Mouse (Mus musculus) lung, embryonic 15.5 days (tissue): ENCODE results near the gene Cdk20. TPM values are rescaled to one million over a fixed set of nuclear protein-coding genes. Genes with fewer than 3 reads are reported as not detected.
A peak's percentile ranks its signal among the peaks of the same experiment; 100 is the strongest.

Source experiments
- ATAC-seq: fragments of 200-750 bp; cut with Nextera tagmentation; 2 replicates; pipeline ENCODE4 v1.8.0; 2017; ENCODE audit warnings: moderate number of reproducible peaks, borderline replicate concordance; ENCODE audit not compliant: low FRiP score, low TSS enrichment; ENCODE audit errors: extremely low read depth
- H3K27ac ChIP-seq: fragments of 300-500 bp; sonication (generic); 2 replicates; pipeline ENCODE4 v1.5.1; 2015; ENCODE audit warnings: moderate library complexity, mild to moderate bottlenecking, inconsistent platforms
- H3K27me3 ChIP-seq: fragments of 300-500 bp; sonication (generic); 2 replicates; pipeline ENCODE4 v1.6.1; 2015; ENCODE audit warnings: inconsistent platforms
- H3K36me3 ChIP-seq: fragments of 300-500 bp; sonication (generic); 2 replicates; pipeline ENCODE4 v1.6.1; 2015; ENCODE audit warnings: inconsistent platforms
- H3K4me1 ChIP-seq: fragments of 300-500 bp; sonication (generic); 2 replicates; pipeline ENCODE4 v1.6.1; 2015; ENCODE audit warnings: inconsistent platforms
- H3K4me2 ChIP-seq: fragments of 300-500 bp; sonication (generic); 2 replicates; pipeline ENCODE4 v1.6.1; 2015; ENCODE audit warnings: inconsistent platforms, mild to moderate bottlenecking, moderate library complexity
- H3K4me3 ChIP-seq: fragments of 300-500 bp; sonication (generic); 2 replicates; pipeline ENCODE4 v1.5.1; 2015; ENCODE audit warnings: mild to moderate bottlenecking, inconsistent platforms
- H3K9ac ChIP-seq: fragments of 300-500 bp; sonication (generic); 2 replicates; pipeline ENCODE4 v1.6.1; 2015; ENCODE audit warnings: inconsistent platforms
- H3K9me3 ChIP-seq: fragments of 300-500 bp; sonication (generic); 2 replicates; pipeline ENCODE4 v1.6.1; 2016; ENCODE audit warnings: inconsistent platforms
- WGBS: fragments of 180-500 bp; shearing (Covaris S2); methylation state at CpG from one replicate; pipeline ENCODE4 v1.1.7; 2015; 5-methylcytosine and 5-hydroxymethylcytosine counted together
- polyA plus RNA-seq: library from polyadenylated mRNA; unstranded; fragments of >200 nt; fragmentation: Nextera tagmentation; extraction: Ambion mirVana; gene quantifications from 2 replicates; pipeline ENCODE4 v1.2.1, GENCODE M21; 2015

The Cdk20 gene
- polyA plus RNA-seq, result 8.4 and 11.1 TPM in 2 replicates

- Histone ChIP-seq H3K27me3 (no peaks in the 10 kb centered on the region), H3K9ac (peak within 1 kb of the TSS; percentile 51), H3K9me3 (no peaks in the 10 kb centered on the region), H3K27ac (peak within 1 kb of the TSS; percentile 86), H3K4me3 (peak within 1 kb of the TSS; percentile 64), H3K4me2 (peak within 1 kb of the TSS; percentile 84), H3K4me1 (peaks cover 12% of the 10 kb centered on the region), H3K36me3 (no peaks in the 10 kb centered on the region)
- ATAC-seq, result peak; percentile 99
- under 1% methylated on average over 57 of the region's 57 CpGs for WGBS
Measured at GRCm38 (mm10) chr13:64432017-64432995, at the start of gene Cdk20. Gene Cdk20 (plus strand): TSS chr13:64432314.

- Histone ChIP-seq H3K4me1 (no peaks in the 10 kb centered on the region), H3K27ac (no peak overlapping the region), H3K9me3 (no peaks in the 10 kb centered on the region), H3K9ac (no peak overlapping the region), H3K36me3 (no peaks in the 10 kb centered on the region), H3K27me3 (no peaks in the 10 kb centered on the region), H3K4me3 (no peak overlapping the region), H3K4me2 (no peak overlapping the region)
- 79% methylated on average over 3 of the region's 3 CpGs for WGBS
- no peak for ATAC-seq
Measured at GRCm38 (mm10) chr13:64384937-64385336, 47.2 kb upstream of the Cdk20 start.

GRCm38 (mm10) chr13:64386048-64386447, 46.1 kb upstream of the Cdk20 start:
- Histone ChIP-seq H3K36me3 (no peaks in the 10 kb centered on the region), H3K27ac (no peak overlapping the region), H3K9me3 (no peaks in the 10 kb centered on the region), H3K27me3 (no peaks in the 10 kb centered on the region), H3K4me1 (no peaks in the 10 kb centered on the region), H3K4me3 (no peak overlapping the region), H3K4me2 (no peak overlapping the region), H3K9ac (no peak overlapping the region)
- ATAC-seq, result no peak
- 33% methylated on average over 2 of the region's 2 CpGs for WGBS

- Histone ChIP-seq H3K4me1 (no peaks in the 10 kb centered on the region), H3K36me3 (no peaks in the 10 kb centered on the region), H3K27ac (no peak overlapping the region), H3K9ac (no peak overlapping the region), H3K9me3 (no peaks in the 10 kb centered on the region), H3K4me2 (no peak overlapping the region), H3K27me3 (no peaks in the 10 kb centered on the region), H3K4me3 (no peak overlapping the region)
- ATAC-seq, result no peak
- WGBS, result 71% methylated on average over 4 of the region's 4 CpGs
Measured at GRCm38 (mm10) chr13:64388415-64388814, 43.7 kb upstream of the Cdk20 start.

GRCm38 (mm10) chr13:64396979-64397378, 35.1 kb upstream of the Cdk20 start:
- H3K27ac ChIP-seq, result no peak overlapping the region
- H3K36me3 ChIP-seq, result no peaks in the 10 kb centered on the region
- H3K27me3 ChIP-seq, result no peaks in the 10 kb centered on the region
- no peak overlapping the region for H3K4me3 ChIP-seq
- peaks cover 4% of the 10 kb centered on the region for H3K4me1 ChIP-seq
- H3K4me2 ChIP-seq, result no peak overlapping the region
- no peaks in the 10 kb centered on the region for H3K9me3 ChIP-seq
- 50% methylated on average over 8 of the region's 8 CpGs for WGBS
- H3K9ac ChIP-seq, result no peak overlapping the region
- no peak for ATAC-seq

- no peak overlapping the region for H3K9ac ChIP-seq
- H3K36me3 ChIP-seq, result no peaks in the 10 kb centered on the region
- ATAC-seq, result no peak
- H3K27ac ChIP-seq, result no peak overlapping the region
- H3K4me2 ChIP-seq, result no peak overlapping the region
- 91% methylated on average over 1 of the region's 1 CpGs for WGBS
- H3K4me3 ChIP-seq, result no peak overlapping the region
- no peaks in the 10 kb centered on the region for H3K27me3 ChIP-seq
- no peaks in the 10 kb centered on the region for H3K9me3 ChIP-seq
- H3K4me1 ChIP-seq, result peaks cover 4% of the 10 kb centered on the region
Measured at GRCm38 (mm10) chr13:64398065-64398464, 34.0 kb upstream of the Cdk20 start.

- H3K9ac ChIP-seq, result no peak overlapping the region
- H3K4me1 ChIP-seq, result peaks cover 4% of the 10 kb centered on the region
- no peaks in the 10 kb centered on the region for H3K9me3 ChIP-seq
- H3K27me3 ChIP-seq, result no peaks in the 10 kb centered on the region
- WGBS, result 67% methylated on average over 3 of the region's 3 CpGs
- H3K4me2 ChIP-seq, result no peak overlapping the region
- no peak overlapping the region for H3K27ac ChIP-seq
- H3K4me3 ChIP-seq, result no peak overlapping the region
- ATAC-seq, result no peak
- H3K36me3 ChIP-seq, result no peaks in the 10 kb centered on the region
Measured at GRCm38 (mm10) chr13:64399906-64400305, 32.2 kb upstream of the Cdk20 start.

- H3K27me3 ChIP-seq, result no peaks in the 10 kb centered on the region
- 23% methylated on average over 7 of the region's 7 CpGs for WGBS
- H3K4me2 ChIP-seq, result peak overlapping the region; percentile 20; the same call in 1 of the 2 replicates
- no peaks in the 10 kb centered on the region for H3K9me3 ChIP-seq
- peak overlapping the region; percentile 29; the same call in 1 of the 2 replicates for H3K27ac ChIP-seq
- H3K4me1 ChIP-seq, result peaks cover 4% of the 10 kb centered on the region
- no peak overlapping the region for H3K9ac ChIP-seq
- ATAC-seq, result peak; percentile 59; the same call in 1 of the 2 replicates
- no peaks in the 10 kb centered on the region for H3K36me3 ChIP-seq
- H3K4me3 ChIP-seq, result no peak overlapping the region
Measured at GRCm38 (mm10) chr13:64400801-64401361, 31.2 kb upstream of the Cdk20 start.

GRCm38 (mm10) chr13:64402006-64402405, 30.1 kb upstream of the Cdk20 start:
- no peak overlapping the region for H3K9ac ChIP-seq
- WGBS, result 68% methylated on average over 3 of the region's 3 CpGs
- ATAC-seq, result no peak
- H3K4me3 ChIP-seq, result no peak overlapping the region
- peaks cover 4% of the 10 kb centered on the region for H3K4me1 ChIP-seq
- no peaks in the 10 kb centered on the region for H3K36me3 ChIP-seq
- H3K4me2 ChIP-seq, result no peak overlapping the region
- no peaks in the 10 kb centered on the region for H3K9me3 ChIP-seq
- no peak overlapping the region for H3K27ac ChIP-seq
- H3K27me3 ChIP-seq, result no peaks in the 10 kb centered on the region

GRCm38 (mm10) chr13:64402504-64402949, 29.6 kb upstream of the Cdk20 start:
- H3K27me3 ChIP-seq, result no peaks in the 10 kb centered on the region
- no peak for ATAC-seq
- 84% methylated on average over 10 of the region's 10 CpGs for WGBS
- no peak overlapping the region for H3K4me2 ChIP-seq
- no peaks in the 10 kb centered on the region for H3K36me3 ChIP-seq
- peaks cover 4% of the 10 kb centered on the region for H3K4me1 ChIP-seq
- H3K9me3 ChIP-seq, result no peaks in the 10 kb centered on the region
- H3K4me3 ChIP-seq, result no peak overlapping the region
- H3K27ac ChIP-seq, result no peak overlapping the region
- H3K9ac ChIP-seq, result no peak overlapping the region

- WGBS, result 86% methylated on average over 8 of the region's 8 CpGs
- H3K4me2 ChIP-seq, result no peak overlapping the region
- H3K4me1 ChIP-seq, result peaks cover 4% of the 10 kb centered on the region
- H3K27ac ChIP-seq, result no peak overlapping the region
- no peak for ATAC-seq
- H3K36me3 ChIP-seq, result no peaks in the 10 kb centered on the region
- no peak overlapping the region for H3K4me3 ChIP-seq
- no peaks in the 10 kb centered on the region for H3K9me3 ChIP-seq
- no peaks in the 10 kb centered on the region for H3K27me3 ChIP-seq
- H3K9ac ChIP-seq, result no peak overlapping the region
Measured at GRCm38 (mm10) chr13:64402951-64403460, 29.1 kb upstream of the Cdk20 start.

- ATAC-seq, result no peak
- Histone ChIP-seq H3K4me1 (peaks cover 4% of the 10 kb centered on the region), H3K27ac (no peak overlapping the region), H3K4me3 (no peak overlapping the region), H3K27me3 (no peaks in the 10 kb centered on the region), H3K4me2 (no peak overlapping the region), H3K9ac (no peak overlapping the region), H3K36me3 (no peaks in the 10 kb centered on the region), H3K9me3 (no peaks in the 10 kb centered on the region)
- 50% methylated on average over 3 of the region's 3 CpGs for WGBS
Measured at GRCm38 (mm10) chr13:64403519-64403918, 28.6 kb upstream of the Cdk20 start.
